Mouse (Mus musculus): ENCODE results near the gene Polr2c. TPM values are rescaled to one million over a fixed set of nuclear protein-coding genes. Genes with fewer than 3 reads are reported as not detected.
"Not testable (repeated sequence)": the region's sequence is repeated elsewhere in the genome, so short reads cannot be mapped to it uniquely, and the experiment has no call there.

Gene Polr2c
- total RNA-seq (2017), result 54.9 and 64.7 TPM in 2 replicates

DNA sequence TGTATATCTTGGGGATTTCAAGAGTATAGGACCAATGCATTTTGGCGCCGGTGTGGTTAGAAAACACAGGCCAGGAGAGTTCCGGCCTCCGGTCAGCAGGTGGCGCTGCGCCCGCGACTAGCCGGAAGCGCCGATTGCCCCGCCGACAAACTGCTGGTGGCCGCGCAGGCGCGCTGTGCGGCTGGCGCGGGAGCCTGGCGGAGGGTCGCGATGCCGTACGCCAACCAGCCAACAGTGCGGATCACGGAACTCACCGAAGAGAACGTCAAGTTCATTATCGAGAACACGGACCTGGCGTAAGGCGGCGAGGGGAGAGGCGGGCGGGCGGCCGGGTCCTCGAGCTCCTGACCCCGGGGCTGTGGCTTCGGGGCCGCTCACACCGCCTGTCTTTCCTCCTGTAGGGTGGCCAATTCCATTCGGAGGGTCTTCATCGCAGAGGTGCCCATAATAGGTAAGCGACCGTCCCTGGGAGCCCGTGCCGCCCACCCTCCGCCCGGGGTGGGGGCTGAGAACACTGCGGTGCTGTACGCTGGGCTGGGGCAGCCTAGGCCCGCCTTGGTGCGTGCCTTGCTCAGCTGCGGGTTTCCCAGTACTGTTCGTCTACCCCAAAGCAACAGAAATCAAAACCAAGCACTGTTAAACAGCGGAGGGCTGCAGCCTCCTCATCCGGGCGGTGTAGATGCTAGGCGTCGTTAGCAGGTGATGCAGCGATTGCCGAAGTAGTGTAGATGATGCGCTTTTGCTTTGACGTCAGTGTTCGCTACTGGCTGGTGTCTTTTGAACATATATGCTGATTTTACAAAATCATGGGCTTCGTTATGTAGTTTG is at the start of gene Polr2c:
Gene Polr2c (plus strand): TSS at position 105 of the 828 bp plus-strand sequence.
- ATAC-seq (replicated peaks in 1 of 2; ENCODE audit: insufficient read depth in 1 of 2, low FRiP score in 2 of 2, low TSS enrichment in 1 of 2, low read depth in 1 of 2, poor library complexity in 2 of 2, severe bottlenecking in 2 of 2), result peak; percentile 74 to 83

DNA sequence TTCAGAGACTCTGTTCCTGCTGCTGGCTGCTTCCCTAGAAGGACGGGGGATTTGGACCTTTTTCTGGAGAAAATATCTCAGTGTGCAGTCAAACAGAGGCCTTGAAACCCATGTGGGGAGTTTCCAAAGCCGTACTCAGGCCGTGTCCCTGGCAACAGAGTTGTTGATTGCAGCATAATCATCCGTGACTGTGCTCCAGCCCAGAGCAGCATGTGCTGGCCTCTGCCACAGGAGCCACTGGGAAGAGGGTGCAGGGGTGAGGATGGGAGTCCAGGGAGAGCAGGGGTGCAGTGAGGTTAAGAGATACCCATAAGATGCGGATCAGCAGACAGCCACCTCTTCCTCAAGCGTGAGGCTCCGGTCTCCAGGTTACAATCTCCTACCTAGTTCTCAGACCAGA is 49.7 kb upstream of the Polr2c start:
- no peak for ATAC-seq (replicated peaks in 1 of 2; ENCODE audit: insufficient read depth in 1 of 2, low FRiP score in 2 of 2, low TSS enrichment in 1 of 2, low read depth in 1 of 2, poor library complexity in 2 of 2, severe bottlenecking in 2 of 2)

DNA sequence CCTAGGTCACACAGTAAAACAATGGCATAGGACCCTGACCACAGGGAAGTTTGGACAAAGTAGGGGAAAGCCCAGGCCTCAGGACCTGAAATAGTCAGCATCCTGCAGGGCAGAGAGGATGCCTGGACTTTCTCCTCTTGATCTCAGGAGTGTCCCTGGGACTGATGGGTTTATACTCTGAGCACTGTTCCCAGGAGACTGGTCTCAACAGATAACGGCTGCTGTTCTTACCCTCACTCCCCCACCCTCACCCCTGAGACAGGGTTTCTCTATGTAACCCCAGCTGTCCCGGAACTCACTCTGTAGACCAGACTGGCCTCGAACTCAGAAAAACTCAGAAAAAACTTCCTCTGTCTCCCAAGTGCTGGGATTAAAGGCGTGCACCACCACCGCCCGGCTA is 48.9 kb upstream of the Polr2c start:
- no peak for ATAC-seq (replicated peaks in 1 of 2; ENCODE audit: insufficient read depth in 1 of 2, low FRiP score in 2 of 2, low TSS enrichment in 1 of 2, low read depth in 1 of 2, poor library complexity in 2 of 2, severe bottlenecking in 2 of 2)

DNA sequence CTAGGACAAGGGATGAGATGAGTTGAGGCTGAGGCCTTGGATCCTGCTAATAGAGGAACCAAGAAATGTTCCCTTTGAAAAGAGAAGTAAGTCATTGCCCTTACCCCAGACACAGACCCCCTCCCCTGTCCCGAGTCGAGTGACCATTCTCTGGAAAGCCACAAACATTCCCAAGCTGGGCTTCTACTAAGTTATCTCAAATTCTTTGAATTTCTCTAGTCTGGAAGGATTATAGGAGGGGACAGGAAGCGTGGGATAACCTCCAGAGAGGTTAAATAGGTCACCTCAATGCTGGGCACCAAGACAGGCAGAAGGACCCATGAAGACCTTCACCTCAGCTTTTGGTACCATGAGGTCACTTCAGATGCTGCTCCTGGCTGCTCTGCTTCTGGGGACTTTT is 47.1 kb upstream of the Polr2c start, which contains the start of gene Ccl17:
Gene Ccl17 (plus strand): TSS at position 301 of the 400 bp plus-strand sequence.
- ATAC-seq (replicated peaks in 1 of 2; ENCODE audit: insufficient read depth in 1 of 2, low FRiP score in 2 of 2, low TSS enrichment in 1 of 2, low read depth in 1 of 2, poor library complexity in 2 of 2, severe bottlenecking in 2 of 2), result no peak

- no peak for ATAC-seq (replicated peaks in 1 of 2; ENCODE audit: insufficient read depth in 1 of 2, low FRiP score in 2 of 2, low TSS enrichment in 1 of 2, low read depth in 1 of 2, poor library complexity in 2 of 2, severe bottlenecking in 2 of 2)
Observed at GRCm38 (mm10) chr8:94810855-94811254, 46.4 kb upstream of the Polr2c start.

DNA sequence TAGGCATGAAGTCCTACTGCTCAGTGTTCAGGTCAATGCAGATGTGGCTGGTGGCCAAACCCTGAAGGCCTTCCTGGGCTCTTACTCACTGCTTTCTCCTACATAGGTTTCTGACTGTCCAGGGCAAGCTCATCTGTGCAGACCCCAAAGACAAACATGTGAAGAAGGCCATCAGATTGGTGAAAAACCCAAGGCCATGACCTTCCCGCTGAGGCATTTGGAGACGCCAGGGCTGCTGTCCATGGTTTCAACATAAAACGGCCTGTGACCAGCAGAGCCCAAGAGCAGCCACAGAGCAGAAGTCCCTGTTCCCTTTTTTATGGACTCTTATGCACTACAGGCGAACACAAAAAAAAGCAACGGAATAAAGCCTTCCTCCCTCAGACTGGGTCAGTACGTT is 45.6 kb upstream of the Polr2c start:
- ATAC-seq (replicated peaks in 1 of 2; ENCODE audit: insufficient read depth in 1 of 2, low FRiP score in 2 of 2, low TSS enrichment in 1 of 2, low read depth in 1 of 2, poor library complexity in 2 of 2, severe bottlenecking in 2 of 2), result peak in 1 of 2 experiments; percentile 29; a peak in 1 of 4 replicates

DNA sequence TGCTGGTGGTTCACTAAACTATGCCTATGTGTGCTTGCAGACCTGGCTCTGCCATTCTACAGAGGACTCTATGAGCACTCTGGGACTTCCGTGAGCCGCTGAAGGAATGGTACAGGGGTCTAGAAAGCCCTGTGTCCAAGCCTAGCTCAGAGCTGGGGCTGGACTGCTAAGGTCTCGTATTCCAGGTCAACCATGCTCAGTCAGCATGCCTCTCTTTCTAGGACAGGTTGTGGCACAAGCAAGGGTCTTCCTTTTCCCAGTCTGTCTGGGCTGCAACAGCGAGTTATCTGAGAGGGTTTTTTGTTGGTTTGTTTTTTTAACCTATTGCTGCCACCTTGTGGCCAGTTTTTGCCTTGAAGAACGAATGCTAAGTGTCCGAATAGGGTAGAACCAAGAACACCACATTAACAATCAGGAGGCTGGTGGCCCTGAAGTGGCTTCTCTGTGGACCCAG is 44.6 kb upstream of the Polr2c start:
- peak; percentile 58 to 59 for ATAC-seq (replicated peaks in 1 of 2; ENCODE audit: insufficient read depth in 1 of 2, low FRiP score in 2 of 2, low TSS enrichment in 1 of 2, low read depth in 1 of 2, poor library complexity in 2 of 2, severe bottlenecking in 2 of 2)

DNA sequence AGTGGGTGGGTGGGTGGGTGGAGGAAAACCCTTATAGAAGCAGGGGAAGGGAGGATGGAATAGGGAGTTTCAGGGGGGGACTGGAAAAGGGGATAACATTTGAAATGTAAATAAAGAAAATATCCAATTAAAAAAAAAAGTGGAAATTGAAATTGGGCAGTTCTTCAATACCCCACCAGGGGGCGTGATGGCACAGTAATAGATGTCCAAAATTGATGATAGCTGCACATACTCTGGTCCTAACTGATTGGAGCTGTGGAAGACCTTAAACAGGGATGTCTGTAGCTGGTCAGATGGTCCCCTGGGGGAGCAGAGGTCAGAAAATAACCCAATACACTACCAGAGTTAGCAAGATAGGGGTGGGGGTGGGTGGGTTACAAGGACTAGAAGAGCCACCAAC is 42.7 kb upstream of the Polr2c start:
- ATAC-seq (replicated peaks in 1 of 2; ENCODE audit: insufficient read depth in 1 of 2, low FRiP score in 2 of 2, low TSS enrichment in 1 of 2, low read depth in 1 of 2, poor library complexity in 2 of 2, severe bottlenecking in 2 of 2), result 0 out of 4 replicates have a peak, but pooled peaks of 1 of the 2 experiments have one; percentile 9

DNA sequence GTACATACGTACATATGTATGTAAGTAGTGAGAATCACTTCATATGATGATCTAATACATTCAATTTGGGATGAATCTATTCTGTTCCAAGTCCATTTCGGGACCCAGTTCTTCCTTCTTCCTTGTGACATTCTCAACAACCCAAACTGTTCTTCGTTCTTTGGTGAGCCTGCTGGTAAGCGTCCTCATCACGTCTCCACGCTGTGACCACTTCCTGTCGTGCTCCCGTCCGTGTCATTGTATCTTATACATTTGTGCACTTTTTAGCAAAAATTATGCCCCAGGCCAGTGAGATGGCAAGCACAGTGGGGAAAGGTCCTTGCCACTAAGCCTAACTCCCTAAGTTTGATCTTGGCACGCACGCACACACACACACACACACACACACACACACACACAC is 39.3 kb upstream of the Polr2c start:
- no peak for ATAC-seq (replicated peaks in 1 of 2; ENCODE audit: insufficient read depth in 1 of 2, low FRiP score in 2 of 2, low TSS enrichment in 1 of 2, low read depth in 1 of 2, poor library complexity in 2 of 2, severe bottlenecking in 2 of 2)

DNA sequence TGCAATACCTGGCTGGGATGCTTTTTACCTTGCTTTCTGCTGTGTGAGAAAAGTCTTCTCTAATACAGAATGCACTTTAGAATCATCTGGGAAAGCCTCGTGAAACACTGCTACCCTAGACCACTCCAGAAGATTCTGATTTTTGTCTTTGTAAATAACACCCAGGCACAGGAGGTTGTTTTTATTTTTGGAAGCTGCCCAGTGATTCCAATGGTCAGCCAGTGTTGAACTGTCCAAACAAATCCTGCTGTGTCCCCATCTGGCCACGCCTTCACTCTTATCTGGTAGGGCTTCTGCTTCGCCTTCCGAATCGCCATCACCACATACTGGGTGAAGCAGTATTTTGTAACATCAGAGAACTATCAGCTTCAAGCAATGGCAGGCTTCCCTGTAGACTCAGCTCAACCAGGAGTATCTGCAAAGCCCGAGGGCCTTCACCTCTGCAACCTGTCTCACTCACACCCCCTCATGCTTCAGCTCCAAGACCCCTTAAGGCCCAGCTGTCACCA is 37.5 kb upstream of the Polr2c start:
- no peak for ATAC-seq (replicated peaks in 1 of 2; ENCODE audit: insufficient read depth in 1 of 2, low FRiP score in 2 of 2, low TSS enrichment in 1 of 2, low read depth in 1 of 2, poor library complexity in 2 of 2, severe bottlenecking in 2 of 2)

GRCm38 (mm10) chr8:94820553-94820952 is 36.7 kb upstream of the Polr2c start:
- ATAC-seq (replicated peaks in 1 of 2; ENCODE audit: insufficient read depth in 1 of 2, low FRiP score in 2 of 2, low TSS enrichment in 1 of 2, low read depth in 1 of 2, poor library complexity in 2 of 2, severe bottlenecking in 2 of 2), result no peak

- ATAC-seq (replicated peaks in 1 of 2; ENCODE audit: insufficient read depth in 1 of 2, low FRiP score in 2 of 2, low TSS enrichment in 1 of 2, low read depth in 1 of 2, poor library complexity in 2 of 2, severe bottlenecking in 2 of 2), result no peak
Observed at GRCm38 (mm10) chr8:94821381-94821780, 35.9 kb upstream of the Polr2c start.

- peak; percentile 81 to 83 for ATAC-seq (replicated peaks in 1 of 2; ENCODE audit: insufficient read depth in 1 of 2, low FRiP score in 2 of 2, low TSS enrichment in 1 of 2, low read depth in 1 of 2, poor library complexity in 2 of 2, severe bottlenecking in 2 of 2)
Observed at GRCm38 (mm10) chr8:94822637-94823560, 34.4 kb upstream of the Polr2c start.

GRCm38 (mm10) chr8:94825170-94825569 is 32.1 kb upstream of the Polr2c start:
- ATAC-seq (replicated peaks in 1 of 2; ENCODE audit: insufficient read depth in 1 of 2, low FRiP score in 2 of 2, low TSS enrichment in 1 of 2, low read depth in 1 of 2, poor library complexity in 2 of 2, severe bottlenecking in 2 of 2), result no peak

- no peak for ATAC-seq (replicated peaks in 1 of 2; ENCODE audit: insufficient read depth in 1 of 2, low FRiP score in 2 of 2, low TSS enrichment in 1 of 2, low read depth in 1 of 2, poor library complexity in 2 of 2, severe bottlenecking in 2 of 2)
Observed at GRCm38 (mm10) chr8:94826210-94826609, 31.0 kb upstream of the Polr2c start.

GRCm38 (mm10) chr8:94828284-94828683 is 29.0 kb upstream of the Polr2c start:
- ATAC-seq (replicated peaks in 1 of 2; ENCODE audit: insufficient read depth in 1 of 2, low FRiP score in 2 of 2, low TSS enrichment in 1 of 2, low read depth in 1 of 2, poor library complexity in 2 of 2, severe bottlenecking in 2 of 2), result no peak

- ATAC-seq (replicated peaks in 1 of 2; ENCODE audit: insufficient read depth in 1 of 2, low FRiP score in 2 of 2, low TSS enrichment in 1 of 2, low read depth in 1 of 2, poor library complexity in 2 of 2, severe bottlenecking in 2 of 2), result not testable (repeated sequence)
Observed at GRCm38 (mm10) chr8:94833901-94834405, 23.3 kb upstream of the Polr2c start.
